Mouse (Mus musculus) myocyte (in vitro differentiated cells): ENCODE results near the gene Rap1gap2. TPM values are rescaled to one million over a fixed set of nuclear protein-coding genes. Genes with fewer than 3 reads are reported as not detected.

ENCODE experiments used
- H3K27me3 ChIP-seq: one replicate; pipeline ENCODE4 v1.6.1; 2011; ENCODE audit not compliant: control insufficient read depth, insufficient read depth, insufficient read length
- H3K36me3 ChIP-seq: one replicate; pipeline ENCODE4 v1.6.1; 2011; ENCODE audit not compliant: control insufficient read depth, insufficient read depth
- H3K4me2 ChIP-seq: one replicate; pipeline ENCODE4 v1.6.1; 2011; ENCODE audit warnings: low read depth, control low read depth
- H3K4me3 ChIP-seq: one replicate; pipeline ENCODE4 v1.5.1; 2011; ENCODE audit warnings: mild to moderate bottlenecking, control low read depth, moderate library complexity
- H3K79me2 ChIP-seq: one replicate; pipeline ENCODE4 v1.6.1; 2011; ENCODE audit not compliant: control insufficient read depth, insufficient read depth
- H3ac ChIP-seq: one replicate; pipeline ENCODE4 v1.6.1; 2011; ENCODE audit not compliant: control insufficient read depth, insufficient read length
- CEBPB ChIP-seq: IDR thresholded peaks from 2 replicates; pipeline ENCODE4 v1.6.1; 2011; ENCODE audit warnings: mild to moderate bottlenecking, moderate library complexity; ENCODE audit not compliant: poor library complexity, insufficient read depth, severe bottlenecking
- E2F4 ChIP-seq: IDR thresholded peaks from one replicate; pipeline ENCODE4 v1.6.1; 2011; ENCODE audit warnings: mild to moderate bottlenecking, control low read depth, moderate library complexity; ENCODE audit not compliant: insufficient read depth
- MAX ChIP-seq: IDR thresholded peaks from one replicate; pipeline ENCODE4 v1.6.1; 2011; ENCODE audit warnings: low read depth, mild to moderate bottlenecking, control low read depth
- MYOD1 ChIP-seq, 3 experiments: IDR thresholded peaks; one replicate each; pipeline ENCODE4 v1.6.1; 2011; ENCODE audit warnings: control low read depth in 2 of 3, low read depth in 2 of 3, mild to moderate bottlenecking in 2 of 3, moderate library complexity in 1 of 3; ENCODE audit not compliant: insufficient read length in 2 of 3, control insufficient read depth in 1 of 3
- MYOG ChIP-seq, 3 experiments: IDR thresholded peaks; one replicate each; pipeline ENCODE4 v1.6.1; 2011; ENCODE audit warnings: control low read depth in 2 of 3, low read depth in 2 of 3, mild to moderate bottlenecking in 2 of 3; ENCODE audit not compliant: insufficient read length in 2 of 3, control insufficient read depth in 1 of 3, insufficient read depth in 1 of 3
- POLR2A ChIP-seq: IDR thresholded peaks from one replicate; pipeline ENCODE4 v1.6.1; 2011; ENCODE audit warnings: low read depth, mild to moderate bottlenecking, control low read depth, moderate library complexity; ENCODE audit not compliant: insufficient read length
- POLR2AphosphoS2 ChIP-seq: IDR thresholded peaks from one replicate; pipeline ENCODE4 v1.6.1; 2011; ENCODE audit warnings: low read depth, control low read depth; ENCODE audit not compliant: insufficient read length
- REST ChIP-seq: IDR thresholded peaks from one replicate; pipeline ENCODE4 v1.6.1; 2011; ENCODE audit warnings: mild to moderate bottlenecking, control low read depth, moderate library complexity; ENCODE audit not compliant: insufficient read depth, insufficient read length
- SRF ChIP-seq: IDR thresholded peaks from one replicate; pipeline ENCODE4 v1.6.1; 2011; ENCODE audit warnings: low read depth; ENCODE audit not compliant: control insufficient read depth, insufficient read length
- TCF12 ChIP-seq: IDR thresholded peaks from one replicate; pipeline ENCODE4 v1.6.1; 2011; ENCODE audit warnings: mild to moderate bottlenecking, control low read depth; ENCODE audit not compliant: poor library complexity, insufficient read depth, severe bottlenecking
- TCF3 ChIP-seq: IDR thresholded peaks from one replicate; pipeline ENCODE4 v1.6.1; 2011; ENCODE audit warnings: low read depth, control low read depth; ENCODE audit not compliant: insufficient read length
- USF1 ChIP-seq: IDR thresholded peaks from one replicate; pipeline ENCODE4 v1.6.1; 2011; ENCODE audit warnings: low read depth, mild to moderate bottlenecking, control low read depth, moderate library complexity
- polyA plus RNA-seq: library from polyadenylated mRNA; unstranded; fragments of >200 nt; fragmentation: generic; extraction: Trizol; gene quantifications from one replicate; pipeline ENCODE4 v1.2.1, GENCODE M21; 2012; ENCODE audit warnings: missing spikeins

Gene Rap1gap2
- polyA plus RNA-seq, 1 experiment, result 43.4 TPM

DNA sequence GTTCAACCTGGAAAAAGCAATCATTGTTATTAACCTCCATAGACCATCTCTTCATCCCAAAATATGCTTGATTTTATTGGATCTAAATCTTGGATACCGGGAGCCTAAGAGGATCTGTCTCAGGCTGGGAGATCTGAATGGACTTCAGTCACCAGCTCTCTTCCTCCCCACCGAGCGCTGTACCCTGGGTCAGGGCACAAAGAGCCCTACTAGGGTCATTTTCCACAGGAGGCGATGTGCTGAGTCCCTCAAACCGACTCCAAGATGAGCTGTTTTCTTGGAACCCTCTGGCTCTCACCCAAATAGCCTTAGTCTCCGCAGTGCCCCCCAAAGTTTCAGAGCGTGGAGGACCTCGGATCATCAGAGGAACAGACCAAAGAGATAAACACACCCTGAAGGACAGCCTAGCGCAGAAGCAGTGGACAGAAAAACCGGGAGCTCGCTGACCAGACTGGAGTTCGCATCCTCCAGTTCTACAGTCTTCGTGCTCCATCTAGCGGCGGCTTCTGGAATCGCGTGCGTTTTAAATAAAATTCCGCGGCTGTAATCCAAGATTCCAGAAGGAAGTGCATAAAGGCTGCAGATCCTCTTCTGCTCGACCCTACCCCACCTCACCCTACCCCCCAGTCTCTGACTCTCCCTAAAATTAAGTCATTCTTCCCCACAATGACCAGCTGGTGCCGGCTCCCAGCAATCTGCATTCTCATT, 239.2 kb downstream of the Rap1gap2 start:
- no peak for TF ChIP-seq USF1
- no peak for TF ChIP-seq MAX
- no peak for TF ChIP-seq TCF12
- no peak for TF ChIP-seq MYOG (IDR thresholded peaks at IDR 0.05; ENCODE audit: control insufficient read depth in 1 of 3, insufficient read depth in 1 of 3, insufficient read length in 2 of 3, low read depth in 2 of 3)
- TF ChIP-seq CEBPB, result no peak
- TF ChIP-seq E2F4, result no peak
- Histone ChIP-seq H3K4me3 (no peak overlapping the region), H3K79me2 (no peaks in the 10 kb centered on the region), H3K27me3 (peaks cover 29% of the 10 kb centered on the region), H3K36me3 (no peaks in the 10 kb centered on the region), H3ac (no peak overlapping the region), H3K4me2 (peak overlapping the region; percentile 16)

GRCm38 (mm10) chr11:74361769-74362168, 248.9 kb downstream of the Rap1gap2 start, which contains the start of gene Olfr412:
Gene Olfr412 (plus strand): TSS chr11:74362069.
- H3K4me3 ChIP-seq, result no peak within 1 kb of the TSS
- H3K36me3 ChIP-seq, result no peaks in the 10 kb centered on the region
- H3K27me3 ChIP-seq, result no peaks in the 10 kb centered on the region
- no peak within 1 kb of the TSS for H3K4me2 ChIP-seq
- no peak within 1 kb of the TSS for H3ac ChIP-seq
- no peak for TF ChIP-seq TCF12
- TF ChIP-seq POLR2A, result no peak
- TF ChIP-seq POLR2AphosphoS2, result no peak
- TF ChIP-seq CEBPB, result no peak
- no peak for TF ChIP-seq USF1
- TF ChIP-seq REST, result no peak
- no peak for TF ChIP-seq E2F4
- TF ChIP-seq MYOD1 (IDR thresholded peaks at IDR 0.05; ENCODE audit: control insufficient read depth in 1 of 3, insufficient read length in 2 of 3, low read depth in 2 of 3), result no peak
- TF ChIP-seq MYOG (IDR thresholded peaks at IDR 0.05; ENCODE audit: control insufficient read depth in 1 of 3, insufficient read depth in 1 of 3, insufficient read length in 2 of 3, low read depth in 2 of 3), result no peak
- no peak for TF ChIP-seq SRF
- no peak for TF ChIP-seq TCF3
- TF ChIP-seq MAX, result no peak
- H3K79me2 ChIP-seq, result no peaks in the 10 kb centered on the region

- Histone ChIP-seq H3K27me3 (no peaks in the 10 kb centered on the region), H3K4me2 (no peak within 1 kb of the TSS), H3K4me3 (no peak within 1 kb of the TSS), H3ac (no peak within 1 kb of the TSS), H3K79me2 (no peaks in the 10 kb centered on the region), H3K36me3 (no peaks in the 10 kb centered on the region)
- TF ChIP-seq USF1 (no peak), MYOG (IDR thresholded peaks at IDR 0.05; ENCODE audit: control insufficient read depth in 1 of 3, insufficient read depth in 1 of 3, insufficient read length in 2 of 3, low read depth in 2 of 3) (no peak), MAX (no peak), POLR2A (no peak), CEBPB (no peak), POLR2AphosphoS2 (no peak), TCF12 (no peak), TCF3 (no peak), SRF (no peak), MYOD1 (IDR thresholded peaks at IDR 0.05; ENCODE audit: control insufficient read depth in 1 of 3, insufficient read length in 2 of 3, low read depth in 2 of 3) (no peak), E2F4 (no peak), REST (no peak)
Measured at GRCm38 (mm10) chr11:74352550-74352949, 258.2 kb downstream of the Rap1gap2 start, which contains the start of gene Olfr411. Gene Olfr411 (minus strand): TSS chr11:74352650.

GRCm38 (mm10) chr11:74337931-74338330, 272.8 kb downstream of the Rap1gap2 start, which contains the start of gene Olfr410:
Gene Olfr410 (minus strand): TSS chr11:74338031.
- Histone ChIP-seq H3K27me3 (no peaks in the 10 kb centered on the region), H3ac (no peak within 1 kb of the TSS), H3K4me2 (no peak within 1 kb of the TSS), H3K36me3 (no peaks in the 10 kb centered on the region), H3K4me3 (no peak within 1 kb of the TSS), H3K79me2 (no peaks in the 10 kb centered on the region)
- no peak for TF ChIP-seq MYOD1 (IDR thresholded peaks at IDR 0.05; ENCODE audit: control insufficient read depth in 1 of 3, insufficient read length in 2 of 3, low read depth in 2 of 3)
- TF ChIP-seq TCF12, result no peak
- TF ChIP-seq USF1, result no peak
- no peak for TF ChIP-seq MAX
- TF ChIP-seq E2F4, result no peak

Other genes starting within 250 kb of the Rap1gap2 start
- not detected for gene Olfr412, start 248.8 kb downstream of the Rap1gap2 start, polyA plus RNA-seq
- gene Ccdc92b, start 8.7 kb upstream of the Rap1gap2 start, polyA plus RNA-seq, result 0.06 TPM
- 62.3 TPM for gene Cluh, start 38.6 kb upstream of the Rap1gap2 start, polyA plus RNA-seq
- gene Pafah1b1, start 113.8 kb upstream of the Rap1gap2 start, polyA plus RNA-seq, result 32.6 TPM
- 10.9 TPM for gene Mettl16, start 159.9 kb upstream of the Rap1gap2 start, polyA plus RNA-seq
- 12.7 TPM for gene Mnt, start 220.0 kb upstream of the Rap1gap2 start, polyA plus RNA-seq